Mouse (Mus musculus): ENCODE results near the gene Ibsp.

GRCm38 (mm10) chr5:104333643-104334042 is 34.7 kb downstream of the Ibsp start:
- TF ChIP-seq CTCF (IDR thresholded peaks at IDR 0.05; ENCODE audit: low read depth) (no peak), EP300 (IDR thresholded peaks at IDR 0.05; ENCODE audit: low read depth) (no peak)

Measured in liver, embryonic 14.5 days (tissue).